Mouse (Mus musculus): ENCODE measurements around the gene Tectb. TPM values are rescaled to one million over a fixed set of nuclear protein-coding genes. Genes with fewer than 3 reads are reported as not detected.
"Not testable (repeated sequence)": the region's sequence is repeated elsewhere in the genome, so short reads cannot be mapped to it uniquely, and the experiment has no call there.

Gene Tectb
- polyA plus RNA-seq, 1 experiment from 2014 or later, result not detected

GRCm38 (mm10) chr19:55147568-55147967, 33.0 kb upstream of the Tectb start:
- ATAC-seq (replicated peaks; ENCODE audit: low FRiP score), result no peak
- Histone ChIP-seq H3K4me3 (replicated peaks) (no peak overlapping the region), H3K27ac (no peak overlapping the region), H3K36me3 (no peaks in the 10 kb centered on the region), H3K27me3 (no peaks in the 10 kb centered on the region), H3K4me2 (no peak overlapping the region), H3K9me3 (replicated peaks) (no peaks in the 10 kb centered on the region), H3K9ac (no peak overlapping the region), H3K4me1 (peaks cover 15% of the 10 kb centered on the region)
- WGBS, result 56% methylated on average over 9 of the region's 9 CpGs

- no peaks in the 10 kb centered on the region for H3K9me3 ChIP-seq (replicated peaks)
- H3K4me2 ChIP-seq, result no peak overlapping the region
- 74% methylated on average over 6 of the region's 6 CpGs for WGBS
- peaks cover 15% of the 10 kb centered on the region for H3K4me1 ChIP-seq
- no peaks in the 10 kb centered on the region for H3K36me3 ChIP-seq
- no peaks in the 10 kb centered on the region for H3K27me3 ChIP-seq
- H3K4me3 ChIP-seq (replicated peaks), result no peak overlapping the region
- H3K9ac ChIP-seq, result no peak overlapping the region
- no peak for ATAC-seq (replicated peaks; ENCODE audit: low FRiP score)
- no peak overlapping the region for H3K27ac ChIP-seq
These were observed 32.4 kb upstream of the Tectb start for GRCm38 (mm10) chr19:55148109-55148508.

- H3K27me3 ChIP-seq, result no peaks in the 10 kb centered on the region
- peaks cover 6% of the 10 kb centered on the region for H3K4me1 ChIP-seq
- H3K36me3 ChIP-seq, result no peaks in the 10 kb centered on the region
- H3K4me2 ChIP-seq, result no peak overlapping the region
- no peak overlapping the region for H3K9ac ChIP-seq
- 75% methylated on average over 6 of the region's 6 CpGs for WGBS
- ATAC-seq (replicated peaks; ENCODE audit: low FRiP score), result no peak
- H3K9me3 ChIP-seq (replicated peaks), result no peaks in the 10 kb centered on the region
- H3K27ac ChIP-seq, result no peak overlapping the region
- no peak overlapping the region for H3K4me3 ChIP-seq (replicated peaks)
These were observed 30.9 kb upstream of the Tectb start for GRCm38 (mm10) chr19:55149646-55150045.

- ATAC-seq (replicated peaks; ENCODE audit: low FRiP score); H3K36me3 ChIP-seq; H3K4me3 ChIP-seq (replicated peaks); H3K27me3 ChIP-seq; H3K4me1 ChIP-seq; H3K27ac ChIP-seq; H3K9me3 ChIP-seq (replicated peaks); H3K4me2 ChIP-seq; H3K9ac ChIP-seq: not testable (repeated sequence)
- 72% methylated on average over 6 of the region's 6 CpGs for WGBS
These were observed 28.3 kb upstream of the Tectb start for GRCm38 (mm10) chr19:55152274-55152673.

GRCm38 (mm10) chr19:55152983-55153382, 27.6 kb upstream of the Tectb start:
- Histone ChIP-seq H3K27ac (no peak overlapping the region), H3K4me2 (no peak overlapping the region), H3K9me3 (replicated peaks) (no peaks in the 10 kb centered on the region), H3K4me1 (no peaks in the 10 kb centered on the region), H3K36me3 (no peaks in the 10 kb centered on the region), H3K9ac (no peak overlapping the region), H3K27me3 (no peaks in the 10 kb centered on the region), H3K4me3 (replicated peaks) (no peak overlapping the region)
- ATAC-seq (replicated peaks; ENCODE audit: low FRiP score), result no peak
- 90% methylated on average over 6 of the region's 6 CpGs for WGBS

GRCm38 (mm10) chr19:55157029-55157428, 23.5 kb upstream of the Tectb start:
- ATAC-seq (replicated peaks; ENCODE audit: low FRiP score), result no peak
- no peaks in the 10 kb centered on the region for H3K36me3 ChIP-seq
- no peaks in the 10 kb centered on the region for H3K9me3 ChIP-seq (replicated peaks)
- no peak overlapping the region for H3K4me2 ChIP-seq
- no peak overlapping the region for H3K27ac ChIP-seq
- no peak overlapping the region for H3K4me3 ChIP-seq (replicated peaks)
- WGBS, result 93% methylated on average over 7 of the region's 7 CpGs
- no peaks in the 10 kb centered on the region for H3K4me1 ChIP-seq
- H3K27me3 ChIP-seq, result no peaks in the 10 kb centered on the region
- H3K9ac ChIP-seq, result no peak overlapping the region

- H3K9me3 ChIP-seq (replicated peaks), result no peaks in the 10 kb centered on the region
- WGBS, result 56% methylated on average over 8 of the region's 8 CpGs
- H3K27ac ChIP-seq, result no peak overlapping the region
- ATAC-seq (replicated peaks; ENCODE audit: low FRiP score), result no peak
- H3K9ac ChIP-seq, result no peak overlapping the region
- H3K4me1 ChIP-seq, result no peaks in the 10 kb centered on the region
- H3K4me2 ChIP-seq, result no peak overlapping the region
- H3K4me3 ChIP-seq (replicated peaks), result no peak overlapping the region
- no peaks in the 10 kb centered on the region for H3K36me3 ChIP-seq
- no peaks in the 10 kb centered on the region for H3K27me3 ChIP-seq
These were observed 21.9 kb upstream of the Tectb start for GRCm38 (mm10) chr19:55158606-55159005.

- ATAC-seq (replicated peaks; ENCODE audit: low FRiP score), result no peak
- no peak overlapping the region for H3K9ac ChIP-seq
- no peaks in the 10 kb centered on the region for H3K4me1 ChIP-seq
- H3K27me3 ChIP-seq, result no peaks in the 10 kb centered on the region
- H3K9me3 ChIP-seq (replicated peaks), result no peaks in the 10 kb centered on the region
- no peak overlapping the region for H3K4me3 ChIP-seq (replicated peaks)
- H3K27ac ChIP-seq, result no peak overlapping the region
- 53% methylated on average over 6 of the region's 6 CpGs for WGBS
- H3K36me3 ChIP-seq, result no peaks in the 10 kb centered on the region
- no peak overlapping the region for H3K4me2 ChIP-seq
These were observed 20.7 kb upstream of the Tectb start for GRCm38 (mm10) chr19:55159826-55160225.

GRCm38 (mm10) chr19:55162271-55162670, 18.3 kb upstream of the Tectb start:
- no peaks in the 10 kb centered on the region for H3K9me3 ChIP-seq (replicated peaks)
- H3K36me3 ChIP-seq, result no peaks in the 10 kb centered on the region
- H3K27me3 ChIP-seq, result no peaks in the 10 kb centered on the region
- no peak for ATAC-seq (replicated peaks; ENCODE audit: low FRiP score)
- 74% methylated on average over 4 of the region's 4 CpGs for WGBS
- no peak overlapping the region for H3K9ac ChIP-seq
- no peaks in the 10 kb centered on the region for H3K4me1 ChIP-seq
- no peak overlapping the region for H3K27ac ChIP-seq
- no peak overlapping the region for H3K4me3 ChIP-seq (replicated peaks)
- H3K4me2 ChIP-seq, result no peak overlapping the region

- no peak overlapping the region for H3K4me3 ChIP-seq (replicated peaks)
- no peak overlapping the region for H3K4me2 ChIP-seq
- H3K27ac ChIP-seq, result no peak overlapping the region
- no peaks in the 10 kb centered on the region for H3K4me1 ChIP-seq
- no peaks in the 10 kb centered on the region for H3K27me3 ChIP-seq
- H3K9ac ChIP-seq, result no peak overlapping the region
- H3K36me3 ChIP-seq, result no peaks in the 10 kb centered on the region
- H3K9me3 ChIP-seq (replicated peaks), result peaks cover under 1% of the 10 kb centered on the region; the same call in 1 of the 2 replicates
- 74% methylated on average over 1 of the region's 1 CpGs for WGBS
- ATAC-seq (replicated peaks; ENCODE audit: low FRiP score), result no peak
These were observed 16.4 kb upstream of the Tectb start for GRCm38 (mm10) chr19:55164162-55164561.

- no peak overlapping the region for H3K9ac ChIP-seq
- H3K27ac ChIP-seq, result no peak overlapping the region
- H3K36me3 ChIP-seq, result no peaks in the 10 kb centered on the region
- H3K9me3 ChIP-seq (replicated peaks), result peaks cover 6% of the 10 kb centered on the region; the same call in 1 of the 2 replicates
- ATAC-seq (replicated peaks; ENCODE audit: low FRiP score), result no peak
- no peak overlapping the region for H3K4me2 ChIP-seq
- no peak overlapping the region for H3K4me3 ChIP-seq (replicated peaks)
- H3K27me3 ChIP-seq, result no peaks in the 10 kb centered on the region
- WGBS, result 92% methylated on average over 1 of the region's 1 CpGs
- no peaks in the 10 kb centered on the region for H3K4me1 ChIP-seq
These were observed 15.2 kb upstream of the Tectb start for GRCm38 (mm10) chr19:55165183-55165865.

- H3K36me3 ChIP-seq, result no peaks in the 10 kb centered on the region
- 72% methylated on average over 4 of the region's 4 CpGs for WGBS
- no peak overlapping the region for H3K9ac ChIP-seq
- no peak overlapping the region for H3K4me2 ChIP-seq
- peaks cover 6% of the 10 kb centered on the region; the same call in 1 of the 2 replicates for H3K9me3 ChIP-seq (replicated peaks)
- H3K27me3 ChIP-seq, result no peaks in the 10 kb centered on the region
- no peak overlapping the region for H3K4me3 ChIP-seq (replicated peaks)
- no peak for ATAC-seq (replicated peaks; ENCODE audit: low FRiP score)
- H3K27ac ChIP-seq, result no peak overlapping the region
- H3K4me1 ChIP-seq, result no peaks in the 10 kb centered on the region
These were observed 14.6 kb upstream of the Tectb start for GRCm38 (mm10) chr19:55165954-55166353.

- Histone ChIP-seq H3K4me1 (no peaks in the 10 kb centered on the region), H3K9me3 (replicated peaks) (peaks cover 6% of the 10 kb centered on the region; the same call in 1 of the 2 replicates), H3K4me2 (no peak overlapping the region), H3K27me3 (no peaks in the 10 kb centered on the region), H3K36me3 (no peaks in the 10 kb centered on the region), H3K4me3 (replicated peaks) (no peak overlapping the region), H3K27ac (no peak overlapping the region), H3K9ac (no peak overlapping the region)
- WGBS, result 86% methylated on average over 2 of the region's 2 CpGs
- no peak for ATAC-seq (replicated peaks; ENCODE audit: low FRiP score)
These were observed 13.8 kb upstream of the Tectb start for GRCm38 (mm10) chr19:55166741-55167140.

Measured in kidney, embryonic 15.5 days (tissue).